Mouse (Mus musculus): ENCODE measurements at regions not wholly inside any gene's neighbourhood (a gene's known extent, or its start where the extent isn't known, plus 50 kb on each side); places are given as distances from the start of the nearest gene placed in this dataset.

DNA sequence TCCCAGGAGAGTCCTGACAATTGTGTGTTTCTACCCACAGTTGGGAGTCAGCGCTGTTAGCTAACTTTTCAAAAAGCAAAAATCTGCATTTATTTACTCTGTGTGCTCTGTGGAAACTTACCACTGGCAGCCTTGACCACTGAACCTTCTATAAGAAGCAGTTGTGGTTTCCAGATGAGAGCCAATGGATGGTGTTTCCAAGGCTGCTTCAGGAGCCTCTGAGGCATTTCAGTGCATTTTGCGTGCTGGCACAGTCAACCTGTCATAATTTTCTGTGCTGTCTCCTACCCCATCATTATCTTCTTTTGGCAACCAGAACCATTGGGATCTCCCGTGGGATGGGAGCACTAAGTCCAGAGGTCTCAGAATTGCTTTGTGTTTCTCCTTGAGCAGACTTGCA is 60.3 kb downstream of the 4930544G11Rik start:
- Histone ChIP-seq H3K4me2 (ENCODE audit: low read depth, low read length) (no peak overlapping the region), H3K4me1 (replicated peaks; ENCODE audit: control insufficient read depth, insufficient read depth, low read length) (no peaks in the 10 kb centered on the region; the same call in 1 of the 2 replicates), H3K36me3 (ENCODE audit: control insufficient read depth, insufficient read depth, low read length) (no peaks in the 10 kb centered on the region), H3K9ac (ENCODE audit: low read length) (no peak overlapping the region), H3K27ac (ENCODE audit: low read length) (no peak overlapping the region), H3K27me3 (ENCODE audit: control insufficient read depth, insufficient read depth, low read depth, low read length) (no peaks in the 10 kb centered on the region), H3K4me3 (ENCODE audit: low read length) (no peak overlapping the region), H3K9me3 (ENCODE audit: control insufficient read depth, low read length) (no peaks in the 10 kb centered on the region)
- WGBS: 90% methylated on average over 3 of the region's 3 CpGs
- ATAC-seq (ENCODE audit: low read depth): no peak

DNA sequence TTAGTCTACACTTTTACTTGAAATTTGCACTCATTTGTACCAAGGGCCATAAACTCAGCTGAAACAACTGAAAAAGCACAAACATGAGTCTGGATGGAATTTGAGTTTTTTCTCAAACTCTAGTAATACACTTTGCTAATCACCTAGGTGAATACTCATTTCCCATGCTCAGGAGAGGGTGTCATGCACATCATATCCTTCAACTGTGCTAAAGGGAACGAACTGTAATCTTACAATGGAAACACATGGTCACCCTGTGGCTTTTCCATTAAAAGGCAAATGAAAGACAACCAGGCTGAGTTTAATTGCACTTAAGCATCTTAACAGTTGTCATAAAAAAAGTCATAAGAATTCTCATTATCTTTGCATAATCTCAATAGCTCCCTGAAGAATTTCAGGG is 71.1 kb downstream of the 4930544G11Rik start:
- Histone ChIP-seq H3K9me3 (ENCODE audit: control insufficient read depth, low read length) (no peaks in the 10 kb centered on the region), H3K36me3 (ENCODE audit: control insufficient read depth, insufficient read depth, low read length) (no peaks in the 10 kb centered on the region), H3K4me2 (ENCODE audit: low read depth, low read length) (no peak overlapping the region), H3K9ac (ENCODE audit: low read length) (no peak overlapping the region), H3K27me3 (ENCODE audit: control insufficient read depth, insufficient read depth, low read depth, low read length) (no peaks in the 10 kb centered on the region), H3K4me3 (ENCODE audit: low read length) (no peak overlapping the region), H3K4me1 (replicated peaks; ENCODE audit: control insufficient read depth, insufficient read depth, low read length) (no peaks in the 10 kb centered on the region), H3K27ac (ENCODE audit: low read length) (no peak overlapping the region)
- ATAC-seq (ENCODE audit: low read depth): no peak
- 63% methylated on average over 1 of the region's 1 CpGs for WGBS

DNA sequence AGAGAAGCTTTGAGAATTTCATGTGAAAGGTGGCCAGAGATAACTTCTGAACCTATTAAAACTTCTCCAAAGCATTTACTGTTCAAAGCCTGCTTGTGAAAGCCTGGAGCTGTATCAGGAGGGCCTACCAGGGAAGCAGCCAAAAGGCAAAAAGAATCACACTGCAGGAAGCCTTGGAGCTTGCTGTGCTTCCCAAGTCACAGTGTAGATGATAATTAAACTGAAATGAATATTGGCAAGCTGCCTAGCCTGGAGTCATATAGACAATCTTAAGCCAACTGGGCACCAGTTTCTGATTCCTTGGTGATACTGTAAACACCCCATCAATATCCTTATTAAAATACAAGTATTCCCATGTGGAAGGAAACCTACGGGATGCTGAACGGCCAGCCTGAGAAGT is 84.4 kb downstream of the 4930544G11Rik start:
- no peak overlapping the region for H3K9ac ChIP-seq (ENCODE audit: low read length)
- H3K27me3 ChIP-seq (ENCODE audit: control insufficient read depth, insufficient read depth, low read depth, low read length): no peaks in the 10 kb centered on the region
- 51% methylated on average over 2 of the region's 2 CpGs for WGBS
- ATAC-seq (ENCODE audit: low read depth): no peak
- H3K4me2 ChIP-seq (ENCODE audit: low read depth, low read length): no peak overlapping the region
- H3K9me3 ChIP-seq (ENCODE audit: control insufficient read depth, low read length): no peaks in the 10 kb centered on the region
- H3K4me1 ChIP-seq (replicated peaks; ENCODE audit: control insufficient read depth, insufficient read depth, low read length): no peaks in the 10 kb centered on the region
- no peak overlapping the region for H3K27ac ChIP-seq (ENCODE audit: low read length)
- no peaks in the 10 kb centered on the region for H3K36me3 ChIP-seq (ENCODE audit: control insufficient read depth, insufficient read depth, low read length)
- no peak overlapping the region for H3K4me3 ChIP-seq (ENCODE audit: low read length)

DNA sequence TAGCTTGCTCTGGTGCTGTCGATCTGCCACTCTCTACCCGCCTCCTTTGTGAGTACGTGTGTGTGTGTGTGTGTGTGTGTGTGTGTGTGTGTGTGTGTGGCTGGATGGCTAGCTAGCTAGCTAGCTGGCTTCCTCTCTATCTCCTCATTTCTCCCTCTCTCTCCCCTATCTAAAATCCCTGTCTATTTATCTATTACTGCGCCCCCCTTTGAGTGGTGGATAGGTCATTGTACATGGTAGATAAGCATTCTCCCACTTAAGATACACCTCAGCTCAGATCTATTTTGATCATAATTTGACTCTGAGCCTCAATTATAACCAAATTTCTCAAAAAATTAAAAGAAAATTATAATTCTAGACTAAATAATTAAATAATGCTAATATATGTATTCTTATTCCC is 99.4 kb downstream of the 4930544G11Rik start:
- Histone ChIP-seq H3K9me3 (ENCODE audit: control insufficient read depth, low read length) (no peaks in the 10 kb centered on the region), H3K9ac (ENCODE audit: low read length) (no peak overlapping the region), H3K36me3 (ENCODE audit: control insufficient read depth, insufficient read depth, low read length) (no peaks in the 10 kb centered on the region), H3K4me3 (ENCODE audit: low read length) (no peak overlapping the region), H3K4me2 (ENCODE audit: low read depth, low read length) (no peak overlapping the region), H3K27ac (ENCODE audit: low read length) (no peak overlapping the region), H3K27me3 (ENCODE audit: control insufficient read depth, insufficient read depth, low read depth, low read length) (no peaks in the 10 kb centered on the region), H3K4me1 (replicated peaks; ENCODE audit: control insufficient read depth, insufficient read depth, low read length) (no peaks in the 10 kb centered on the region)
- ATAC-seq (ENCODE audit: low read depth): no peak
- 53% methylated on average over 4 of the region's 4 CpGs for whole genome bisulfite sequencing

DNA sequence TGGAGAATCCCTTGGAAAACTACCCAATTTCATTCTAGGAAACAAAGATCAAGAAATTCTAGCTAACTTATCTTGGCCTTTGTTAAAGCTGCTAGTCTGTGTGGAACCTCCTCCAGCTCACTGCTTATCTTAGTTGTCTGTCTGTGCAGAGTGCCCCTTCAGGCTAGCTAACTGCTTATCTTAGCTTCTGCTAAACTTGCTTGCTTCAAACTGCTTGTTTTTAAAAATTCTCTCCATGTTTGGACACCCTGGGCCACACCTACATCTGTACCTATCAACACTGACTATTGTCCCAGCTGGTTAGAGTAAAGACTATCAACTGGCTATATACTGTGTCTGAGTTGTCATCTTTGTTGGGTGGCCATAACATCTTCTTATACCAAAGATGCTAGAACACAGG is 100.0 kb downstream of the 4930544G11Rik start:
- Histone ChIP-seq H3K9ac (ENCODE audit: low read length) (no peak overlapping the region), H3K27ac (ENCODE audit: low read length) (no peak overlapping the region), H3K9me3 (ENCODE audit: control insufficient read depth, low read length) (no peaks in the 10 kb centered on the region), H3K36me3 (ENCODE audit: control insufficient read depth, insufficient read depth, low read length) (no peaks in the 10 kb centered on the region), H3K4me2 (ENCODE audit: low read depth, low read length) (no peak overlapping the region), H3K4me1 (replicated peaks; ENCODE audit: control insufficient read depth, insufficient read depth, low read length) (no peaks in the 10 kb centered on the region), H3K4me3 (ENCODE audit: low read length) (no peak overlapping the region), H3K27me3 (ENCODE audit: control insufficient read depth, insufficient read depth, low read depth, low read length) (no peaks in the 10 kb centered on the region)
- no peak for ATAC-seq (ENCODE audit: low read depth)

DNA sequence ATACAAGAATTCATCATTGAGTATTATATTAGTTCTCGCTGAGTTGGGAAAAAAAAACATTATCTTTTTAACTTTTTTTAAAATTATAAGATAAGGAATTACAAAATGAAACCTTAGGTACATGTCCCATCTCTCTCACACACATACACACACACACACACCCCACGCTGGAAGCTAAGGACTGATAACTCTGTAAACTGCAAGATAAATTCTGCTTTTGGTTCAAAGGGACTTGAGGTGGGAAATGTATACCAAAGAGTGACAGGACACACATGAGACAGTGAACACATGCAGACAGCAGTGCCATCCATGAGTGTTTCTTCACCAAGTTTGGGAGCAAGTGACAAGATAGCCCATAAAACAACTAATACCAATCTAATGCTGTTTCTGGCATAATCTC is 100.8 kb downstream of the 4930544G11Rik start:
- Histone ChIP-seq H3K9ac (ENCODE audit: low read length) (no peak overlapping the region), H3K27ac (ENCODE audit: low read length) (no peak overlapping the region), H3K9me3 (ENCODE audit: control insufficient read depth, low read length) (no peaks in the 10 kb centered on the region), H3K27me3 (ENCODE audit: control insufficient read depth, insufficient read depth, low read depth, low read length) (no peaks in the 10 kb centered on the region), H3K36me3 (ENCODE audit: control insufficient read depth, insufficient read depth, low read length) (no peaks in the 10 kb centered on the region), H3K4me2 (ENCODE audit: low read depth, low read length) (no peak overlapping the region), H3K4me3 (ENCODE audit: low read length) (no peak overlapping the region), H3K4me1 (replicated peaks; ENCODE audit: control insufficient read depth, insufficient read depth, low read length) (no peaks in the 10 kb centered on the region)
- no peak for ATAC-seq (ENCODE audit: low read depth)
- 43% methylated on average over 2 of the region's 2 CpGs for WGBS

DNA sequence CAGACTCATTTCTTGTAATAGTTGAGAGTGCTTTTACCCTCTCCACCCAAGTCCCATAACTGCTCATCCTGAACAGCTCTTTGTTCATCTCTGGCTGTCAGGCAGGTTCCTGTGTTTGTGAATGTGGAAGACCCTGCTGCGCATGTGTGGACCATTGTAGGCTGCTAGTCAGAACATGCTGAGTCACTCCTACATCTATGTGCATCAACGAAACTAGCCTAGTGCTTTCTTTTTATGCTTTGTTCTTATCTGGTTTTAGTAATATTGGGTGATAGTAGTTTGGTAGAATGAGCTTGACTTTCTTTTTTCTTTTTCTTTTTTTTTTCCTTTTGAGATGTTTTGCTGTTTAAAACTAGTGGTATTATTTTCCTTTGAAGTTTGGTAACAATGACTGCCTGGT is 116.5 kb downstream of the 4930544G11Rik start:
- 74% methylated on average over 2 of the region's 2 CpGs for WGBS
- ATAC-seq (ENCODE audit: low read depth): no peak
- Histone ChIP-seq H3K9me3 (ENCODE audit: control insufficient read depth, low read length) (no peaks in the 10 kb centered on the region), H3K27ac (ENCODE audit: low read length) (no peak overlapping the region), H3K27me3 (ENCODE audit: control insufficient read depth, insufficient read depth, low read depth, low read length) (no peaks in the 10 kb centered on the region), H3K9ac (ENCODE audit: low read length) (no peak overlapping the region), H3K4me3 (ENCODE audit: low read length) (no peak overlapping the region), H3K36me3 (ENCODE audit: control insufficient read depth, insufficient read depth, low read length) (no peaks in the 10 kb centered on the region), H3K4me2 (ENCODE audit: low read depth, low read length) (no peak overlapping the region), H3K4me1 (replicated peaks; ENCODE audit: control insufficient read depth, insufficient read depth, low read length) (no peaks in the 10 kb centered on the region)

DNA sequence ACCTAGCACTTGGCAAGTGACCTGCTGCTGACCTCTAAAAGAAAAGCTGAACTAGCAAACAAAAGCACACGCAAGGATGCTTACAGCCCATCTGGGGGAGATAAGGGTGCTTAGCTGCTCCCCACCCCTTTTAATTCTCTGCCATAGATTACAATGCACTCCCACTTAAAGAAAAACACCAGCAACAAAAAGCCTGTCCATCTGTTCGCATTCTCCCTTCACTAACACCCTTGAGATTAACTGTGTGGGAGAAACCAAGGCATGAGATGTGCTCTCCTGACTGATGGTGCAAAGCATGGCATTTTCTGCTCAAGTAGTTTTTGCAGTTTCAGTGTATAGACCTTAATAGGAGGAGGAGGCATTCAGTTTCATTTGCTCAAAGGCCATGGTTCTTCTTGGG is 125.0 kb downstream of the 4930544G11Rik start:
- no peak overlapping the region for H3K4me2 ChIP-seq (ENCODE audit: low read depth, low read length)
- no peak overlapping the region for H3K4me3 ChIP-seq (ENCODE audit: low read length)
- no peak overlapping the region for H3K9ac ChIP-seq (ENCODE audit: low read length)
- 22% methylated on average over 2 of the region's 2 CpGs for WGBS
- ATAC-seq (ENCODE audit: low read depth): no peak
- H3K9me3 ChIP-seq (ENCODE audit: control insufficient read depth, low read length): no peaks in the 10 kb centered on the region
- H3K27ac ChIP-seq (ENCODE audit: low read length): no peak overlapping the region
- no peaks in the 10 kb centered on the region for H3K27me3 ChIP-seq (ENCODE audit: control insufficient read depth, insufficient read depth, low read depth, low read length)
- no peaks in the 10 kb centered on the region for H3K36me3 ChIP-seq (ENCODE audit: control insufficient read depth, insufficient read depth, low read length)
- H3K4me1 ChIP-seq (replicated peaks; ENCODE audit: control insufficient read depth, insufficient read depth, low read length): no peaks in the 10 kb centered on the region

- Histone ChIP-seq H3K27ac (ENCODE audit: low read length) (no peak overlapping the region), H3K4me1 (replicated peaks; ENCODE audit: control insufficient read depth, insufficient read depth, low read length) (no peaks in the 10 kb centered on the region), H3K4me3 (ENCODE audit: low read length) (no peak overlapping the region), H3K9ac (ENCODE audit: low read length) (no peak overlapping the region), H3K4me2 (ENCODE audit: low read depth, low read length) (no peak overlapping the region), H3K36me3 (ENCODE audit: control insufficient read depth, insufficient read depth, low read length) (no peaks in the 10 kb centered on the region), H3K9me3 (ENCODE audit: control insufficient read depth, low read length) (no peaks in the 10 kb centered on the region), H3K27me3 (ENCODE audit: control insufficient read depth, insufficient read depth, low read depth, low read length) (no peaks in the 10 kb centered on the region)
- no peak for ATAC-seq (ENCODE audit: low read depth)
- WGBS: 71% methylated on average over 1 of the region's 1 CpGs
Observed at GRCm38 (mm10) chr6:66078769-66079168, 126.4 kb downstream of the 4930544G11Rik start.

- Histone ChIP-seq H3K9ac (ENCODE audit: low read length) (no peak overlapping the region), H3K36me3 (ENCODE audit: control insufficient read depth, insufficient read depth, low read length) (no peaks in the 10 kb centered on the region), H3K4me1 (replicated peaks; ENCODE audit: control insufficient read depth, insufficient read depth, low read length) (no peaks in the 10 kb centered on the region), H3K27me3 (ENCODE audit: control insufficient read depth, insufficient read depth, low read depth, low read length) (no peaks in the 10 kb centered on the region), H3K9me3 (ENCODE audit: control insufficient read depth, low read length) (no peaks in the 10 kb centered on the region), H3K27ac (ENCODE audit: low read length) (no peak overlapping the region), H3K4me3 (ENCODE audit: low read length) (no peak overlapping the region), H3K4me2 (ENCODE audit: low read depth, low read length) (no peak overlapping the region)
- 39% methylated on average over 3 of the region's 3 CpGs for WGBS
- no peak for ATAC-seq (ENCODE audit: low read depth)
Observed at GRCm38 (mm10) chr6:66101555-66102071, 149.2 kb downstream of the 4930544G11Rik start.

Measured in lung, embryonic 16.5 days (tissue).